Mouse (Mus musculus) urinary bladder, adult 18-20 months (tissue): ENCODE measurements around the gene Lcn6.
"Not testable (repeated sequence)": the region's sequence is repeated elsewhere in the genome, so short reads cannot be mapped to it uniquely, and the experiment has no call there.

Source experiments
- DNase-seq, 2 experiments: peaks; one replicate each; pipeline ENCODE4 v3.0.0; 2022; ENCODE audit warnings: low spot score in 2 of 2, mixed read lengths in 2 of 2

Lcn6 gene

DNA sequence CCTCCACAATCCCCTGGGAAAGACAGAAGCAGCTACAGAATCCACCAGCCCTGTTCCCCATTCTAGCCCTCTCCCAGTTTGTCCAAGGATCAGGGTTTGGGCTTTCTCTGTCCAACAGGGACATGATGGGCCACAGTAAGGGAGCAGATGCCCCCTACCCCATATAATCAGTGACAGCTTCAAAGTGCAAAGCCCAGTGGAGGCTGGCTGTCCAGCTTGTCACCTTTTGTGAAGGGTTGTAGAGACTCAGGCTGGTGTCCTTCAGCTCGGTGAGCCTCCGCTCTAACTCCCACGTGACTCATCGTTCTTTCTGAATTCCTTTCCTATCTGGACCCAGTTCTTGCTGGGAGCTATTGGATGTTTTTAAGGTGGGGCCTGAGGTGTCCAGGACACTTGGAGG, 27.1 kb downstream of the Lcn6 start:
- DNase-seq: no peak

- DNase-seq: peak; percentile 68 to 74
These were observed 30.3 kb downstream of the Lcn6 start, which contains the start of gene Bmyc for GRCm38 (mm10) chr2:25706643-25707481. Gene Bmyc, plus strand, starts transcription at chr2:25706739.

GRCm38 (mm10) chr2:25708121-25708520, 31.5 kb downstream of the Lcn6 start:
- DNase-seq: no peak

- not testable (repeated sequence) for DNase-seq
These were observed 32.5 kb downstream of the Lcn6 start for GRCm38 (mm10) chr2:25709056-25709455.

DNA sequence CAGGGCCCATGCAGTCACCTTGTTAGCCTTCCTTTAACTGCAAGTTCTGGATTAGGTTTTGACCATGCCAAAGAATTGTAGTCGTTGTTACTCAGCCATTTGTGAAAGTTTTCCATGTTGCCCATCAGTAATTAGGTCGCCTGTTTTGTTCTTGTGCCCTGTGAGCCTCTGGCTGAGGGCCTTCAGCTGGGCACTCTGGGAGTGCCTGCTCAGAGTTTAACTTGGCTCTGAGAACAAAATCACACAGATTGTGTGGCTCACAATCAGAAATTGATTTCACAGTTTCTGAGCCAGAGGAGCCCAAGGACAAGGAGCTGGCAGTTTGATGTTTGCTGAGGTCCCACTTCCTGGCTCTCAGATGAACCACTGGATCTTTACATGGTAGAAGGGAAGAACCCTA, 33.2 kb downstream of the Lcn6 start:
- DNase-seq: not testable (repeated sequence)

- not testable (repeated sequence) for DNase-seq
These were observed 35.1 kb downstream of the Lcn6 start for GRCm38 (mm10) chr2:25711641-25712040.

DNA sequence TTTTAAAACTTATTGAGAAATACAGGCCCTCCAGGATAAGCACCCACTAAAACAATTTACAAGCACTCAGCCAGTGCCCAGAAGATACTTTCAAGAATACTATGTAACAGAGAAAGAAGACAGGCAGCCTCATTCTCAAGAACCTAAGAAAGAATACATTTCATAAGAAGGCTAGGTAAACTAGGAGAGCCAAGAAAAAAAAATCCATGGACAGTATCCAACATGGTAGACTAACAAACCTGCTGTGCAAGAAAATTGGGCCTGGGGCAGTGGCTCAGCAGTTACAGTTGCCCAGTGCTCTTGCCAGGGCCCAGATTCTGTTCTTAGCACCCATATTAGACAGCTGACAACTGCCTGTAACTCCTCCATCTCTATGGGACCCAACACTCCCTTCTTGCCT, 40.6 kb downstream of the Lcn6 start:
- DNase-seq: no peak
